ENCODE assay signal across 8 mouse cellular contexts in the genomic region with DNA sequence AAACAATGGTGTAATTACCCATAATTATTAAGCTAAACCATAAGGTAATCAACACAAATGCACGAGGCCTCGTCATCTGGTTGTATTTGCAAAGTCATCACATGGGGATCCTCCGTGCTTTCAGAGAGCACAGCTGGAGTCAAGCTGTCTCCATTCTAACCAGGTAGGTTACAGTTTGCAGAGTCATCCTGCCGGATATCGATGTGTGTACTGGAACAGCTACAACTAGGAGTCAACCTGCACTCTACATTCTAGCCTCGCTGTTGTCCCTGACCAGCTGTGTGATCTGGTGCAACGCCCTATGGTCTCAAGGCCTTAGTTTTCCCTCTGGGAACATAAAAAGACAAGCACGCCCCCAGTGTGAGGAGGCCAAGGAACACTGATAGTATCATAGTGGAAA. TPM values are rescaled to one million over a fixed set of nuclear protein-coding genes. Genes with fewer than 3 reads are reported as not detected.
DNase-seq lines count a peak whose midpoint lies in the region; ATAC-seq and TF ChIP-seq lines count a peak whose summit lies in the region.
"Had no signal": no experiment of that assay in that cellular context is flagged by ENCODE, and none has a peak within 500 bp of the region (broad histone marks: within the 10 kb centered on the region; RNA-seq: fewer than 3 reads in every experiment).

No protein-coding gene starts in this region.

- DNase-seq in liver, adult 2 months (ENCODE audit: extremely low read depth, low read depth, low spot score) = peak; percentile 85
- DNase-seq in yolk sac, embryonic 10.5 days (ENCODE audit: low spot score) = no peak
- DNase-seq in thymus, adult 2 months = no peak

- peak overlapping the region; percentile 58 for H3K27ac ChIP-seq in liver, adult 2 months (replicated peaks; ENCODE audit: insufficient read depth, low read depth, low read length)
- no peak overlapping the region for H3K27ac ChIP-seq in liver, embryonic 12.5 days
- H3K27ac ChIP-seq in embryonic facial prominence, embryonic 13.5 days = no peak overlapping the region
- no peak overlapping the region for H3K27ac ChIP-seq in hindbrain, embryonic 16.5 days (ENCODE audit: low read depth, low read length)
- H3K27ac ChIP-seq in neural tube, embryonic 15.5 days (replicated peaks) = no peak overlapping the region
- no peak overlapping the region for H3K27ac ChIP-seq in thymus, adult 2 months (ENCODE audit: control insufficient read depth, insufficient read depth, low read length)
- H3K27ac ChIP-seq: heart, embryonic 15.5 days had no signal

- WGBS in liver, adult 2 months = 24% methylated on average over 8 of the region's 8 CpGs
- WGBS in liver, embryonic 12.5 days (ENCODE audit: insufficient replicate concordance) = 56% methylated on average over 8 of the region's 8 CpGs
- WGBS in embryonic facial prominence, embryonic 13.5 days = 53% methylated on average over 8 of the region's 8 CpGs
- 59% methylated on average over 8 of the region's 8 CpGs for WGBS in hindbrain, embryonic 16.5 days
- 59% methylated on average over 8 of the region's 8 CpGs for WGBS in neural tube, embryonic 15.5 days
- WGBS in thymus, adult 2 months = 66% methylated on average over 8 of the region's 8 CpGs

- TF ChIP-seq POLR2A in liver, adult 2 months (IDR thresholded peaks at IDR 0.05; ENCODE audit: extremely low read depth, insufficient read depth, low read length) = no peak
- no peak for TF ChIP-seq POLR2A in thymus, adult 2 months (IDR thresholded peaks at IDR 0.05; ENCODE audit: control insufficient read depth, extremely low read depth, insufficient read depth, low read length, poor library complexity)

- H3K9me3 ChIP-seq in liver, embryonic 12.5 days (replicated peaks) = no peaks in the 10 kb centered on the region
- no peaks in the 10 kb centered on the region for H3K9me3 ChIP-seq in embryonic facial prominence, embryonic 13.5 days
- H3K9me3 ChIP-seq in hindbrain, embryonic 16.5 days (ENCODE audit: control insufficient read depth, low read length) = no peaks in the 10 kb centered on the region
- no peaks in the 10 kb centered on the region for H3K9me3 ChIP-seq in neural tube, embryonic 15.5 days (replicated peaks)
- H3K9me3 ChIP-seq: heart, embryonic 15.5 days had no signal

- TF ChIP-seq CTCF in liver, adult 2 months (IDR thresholded peaks at IDR 0.05; ENCODE audit: low read depth, low read length) = no peak
- no peak for TF ChIP-seq CTCF in thymus, adult 2 months (IDR thresholded peaks at IDR 0.05; ENCODE audit: borderline replicate concordance, control insufficient read depth, extremely low read depth, insufficient read depth, low read length, poor library complexity)

- H3K9ac ChIP-seq in liver, adult 2 months (ENCODE audit: low read depth, low read length) = peak overlapping the region; percentile 2; the same call in 1 of the 2 replicates
- H3K9ac ChIP-seq in liver, embryonic 12.5 days = no peak overlapping the region
- no peak overlapping the region for H3K9ac ChIP-seq in embryonic facial prominence, embryonic 13.5 days
- H3K9ac ChIP-seq in hindbrain, embryonic 16.5 days (ENCODE audit: low read depth, low read length) = no peak overlapping the region
- H3K9ac ChIP-seq in neural tube, embryonic 15.5 days (replicated peaks) = no peak overlapping the region; the same call in 1 of the 2 replicates
- H3K9ac ChIP-seq: heart, embryonic 15.5 days had no signal

- H3K4me1 ChIP-seq in liver, adult 2 months (ENCODE audit: control insufficient read depth, insufficient read depth, low read length) = peaks cover 9% of the 10 kb centered on the region; the same call in 1 of the 2 replicates
- peaks cover 15% of the 10 kb centered on the region; the same call in 1 of the 2 replicates for H3K4me1 ChIP-seq in liver, embryonic 12.5 days
- H3K4me1 ChIP-seq in embryonic facial prominence, embryonic 13.5 days = peaks cover 10% of the 10 kb centered on the region
- H3K4me1 ChIP-seq in hindbrain, embryonic 16.5 days (ENCODE audit: control insufficient read depth, insufficient read depth, low read depth, low read length) = peaks cover 5% of the 10 kb centered on the region
- H3K4me1 ChIP-seq in neural tube, embryonic 15.5 days = peaks cover 5% of the 10 kb centered on the region
- H3K4me1 ChIP-seq in thymus, adult 2 months (replicated peaks; ENCODE audit: control insufficient read depth, insufficient read depth, low read length) = peaks cover 7% of the 10 kb centered on the region; the same call in 1 of the 2 replicates
- H3K4me1 ChIP-seq: heart, embryonic 15.5 days had no signal

- H3K4me2 ChIP-seq in liver, embryonic 12.5 days = no peak overlapping the region
- H3K4me2 ChIP-seq in embryonic facial prominence, embryonic 13.5 days = peak overlapping the region; percentile 58
- H3K4me2 ChIP-seq in hindbrain, embryonic 16.5 days (ENCODE audit: low read length) = peak overlapping the region; percentile 62
- peak overlapping the region; percentile 59 for H3K4me2 ChIP-seq in neural tube, embryonic 15.5 days

- no peaks in the 10 kb centered on the region for H3K27me3 ChIP-seq in liver, adult 2 months (ENCODE audit: control insufficient read depth, insufficient read depth, low read length)
- H3K27me3 ChIP-seq in liver, embryonic 12.5 days (replicated peaks) = no peaks in the 10 kb centered on the region
- H3K27me3 ChIP-seq in embryonic facial prominence, embryonic 13.5 days = no peaks in the 10 kb centered on the region
- H3K27me3 ChIP-seq in hindbrain, embryonic 16.5 days (replicated peaks; ENCODE audit: control insufficient read depth, insufficient read depth, low read length) = no peaks in the 10 kb centered on the region
- H3K27me3 ChIP-seq in neural tube, embryonic 15.5 days (replicated peaks) = no peaks in the 10 kb centered on the region
- H3K27me3 ChIP-seq in thymus, adult 2 months (ENCODE audit: control insufficient read depth, insufficient read depth, low read length) = no peaks in the 10 kb centered on the region
- H3K27me3 ChIP-seq: heart, embryonic 15.5 days had no signal

- peaks cover 4% of the 10 kb centered on the region; the same call in 1 of the 2 replicates for H3K79me2 ChIP-seq in liver, adult 2 months (ENCODE audit: control insufficient read depth, insufficient read depth, low read length)

- no peak for ATAC-seq in liver, embryonic 12.5 days
- no peak for ATAC-seq in embryonic facial prominence, embryonic 13.5 days (ENCODE audit: insufficient number of reproducible peaks, insufficient read depth, low FRiP score, low TSS enrichment, low read depth)
- no peak for ATAC-seq in hindbrain, embryonic 16.5 days
- no peak for ATAC-seq in neural tube, embryonic 15.5 days (ENCODE audit: low FRiP score)

- peak overlapping the region; percentile 83; the same call in 1 of the 2 replicates for H3K4me3 ChIP-seq in liver, adult 2 months (ENCODE audit: insufficient read depth, low read depth, low read length)
- no peak overlapping the region for H3K4me3 ChIP-seq in liver, embryonic 12.5 days
- peak overlapping the region; percentile 65 for H3K4me3 ChIP-seq in embryonic facial prominence, embryonic 13.5 days
- peak overlapping the region; percentile 66 for H3K4me3 ChIP-seq in hindbrain, embryonic 16.5 days (ENCODE audit: low read length)
- H3K4me3 ChIP-seq in neural tube, embryonic 15.5 days (replicated peaks) = peak overlapping the region; percentile 61
- no peak overlapping the region for H3K4me3 ChIP-seq in thymus, adult 2 months (ENCODE audit: control insufficient read depth, insufficient read depth, low read length)

- H3K36me3 ChIP-seq in liver, adult 2 months (ENCODE audit: control insufficient read depth, insufficient read depth, low read length) = peaks cover 20% of the 10 kb centered on the region
- H3K36me3 ChIP-seq in liver, embryonic 12.5 days = peaks cover 20% of the 10 kb centered on the region
- peaks cover 2% of the 10 kb centered on the region for H3K36me3 ChIP-seq in embryonic facial prominence, embryonic 13.5 days
- H3K36me3 ChIP-seq in hindbrain, embryonic 16.5 days (ENCODE audit: control insufficient read depth, insufficient read depth, low read length) = peaks cover 4% of the 10 kb centered on the region; the same call in 1 of the 2 replicates
- H3K36me3 ChIP-seq in neural tube, embryonic 15.5 days = peaks cover 2% of the 10 kb centered on the region
- H3K36me3 ChIP-seq in thymus, adult 2 months (ENCODE audit: control insufficient read depth, insufficient read depth, low read length) = 0 out of 2 replicates have a peak, but pooled peaks cover 2% of the 10 kb centered on the region

RNA-seq across cellular contexts. Expression of a gene that starts 2.1 kb away (rescaled TPM):
- total RNA-seq in liver, adult 2 months (2014; rRNA removed) = 1,285 and 1,377 TPM in 2 replicates
- 669 and 710 TPM in 2 replicates for polyA plus RNA-seq in liver, adult 2 months (2012; rRNA removed)
- 97.7 and 100 TPM in 2 replicates for polyA plus RNA-seq in liver, embryonic 12.5 days (2016; fragmentation: Nextera tagmentation; extraction: Ambion mirVana)
- 368 and 407 TPM in 2 replicates for polyA plus RNA-seq in embryonic facial prominence, embryonic 13.5 days (2015; fragmentation: Nextera tagmentation; extraction: Ambion mirVana)
- 618 and 663 TPM in 2 replicates for polyA plus RNA-seq in hindbrain, embryonic 16.5 days (2015; fragmentation: Nextera tagmentation; extraction: Ambion mirVana)
- 497 and 560 TPM in 2 replicates for polyA plus RNA-seq in neural tube, embryonic 15.5 days (2015; fragmentation: Nextera tagmentation; extraction: Ambion mirVana)
- polyA plus RNA-seq in thymus, adult 2 months (2012; rRNA removed) = 65.5 and 78.0 TPM in 2 replicates

RNA-seq across cellular contexts. Expression of a gene that starts 45.1 kb away (rescaled TPM):
- total RNA-seq in liver, adult 2 months (2014; rRNA removed) = 1.5 and 1.9 TPM in 2 replicates
- 0.48 and 0.55 TPM in 2 replicates for polyA plus RNA-seq in liver, adult 2 months (2012; rRNA removed)
- 0.81 and 0.86 TPM in 2 replicates for polyA plus RNA-seq in liver, embryonic 12.5 days (2016; fragmentation: Nextera tagmentation; extraction: Ambion mirVana)
- polyA plus RNA-seq in embryonic facial prominence, embryonic 13.5 days (2015; fragmentation: Nextera tagmentation; extraction: Ambion mirVana) = 2.9 and 3.5 TPM in 2 replicates
- polyA plus RNA-seq in hindbrain, embryonic 16.5 days (2015; fragmentation: Nextera tagmentation; extraction: Ambion mirVana) = 5.4 and 5.8 TPM in 2 replicates
- 5.9 and 6.1 TPM in 2 replicates for polyA plus RNA-seq in neural tube, embryonic 15.5 days (2015; fragmentation: Nextera tagmentation; extraction: Ambion mirVana)
- 0.41 and 0.42 TPM in 2 replicates for polyA plus RNA-seq in thymus, adult 2 months (2012; rRNA removed)

Comparison
In these comparisons a context has a peak if more than half of its experiments do, and no peak if none do; other contexts are left out.
1. H3K4me3 ChIP-seq: peak in liver, adult 2 months (single experiment), embryonic facial prominence, embryonic 13.5 days (single experiment), hindbrain, embryonic 16.5 days (single experiment) and neural tube, embryonic 15.5 days (single experiment); none in liver, embryonic 12.5 days (single experiment) and thymus, adult 2 months (single experiment).